Mouse (Mus musculus) megakaryocyte, embryonic 14.5 days (primary cell): Measurements from ENCODE around the gene Hddc3.
A peak's percentile ranks its signal among the peaks of the same experiment; 100 is the strongest.

Experiments
- FLI1 ChIP-seq: IDR thresholded peaks from 2 replicates; pipeline ENCODE4 v1.6.1; 2012; ENCODE audit warnings: low read length, inconsistent platforms, mixed read lengths
- GATA1 ChIP-seq: IDR thresholded peaks from 3 replicates; pipeline ENCODE4 v1.6.1; 2012; ENCODE audit warnings: mixed read lengths, low read length, inconsistent platforms, borderline replicate concordance

GRCm38 (mm10) chr7:80368635-80369421 is 25.9 kb downstream of the Hddc3 start:
- TF ChIP-seq GATA1 (0 out of 3 replicates have a peak, but pooled peaks have one; percentile 6), FLI1 (no peak)
